Mouse (Mus musculus) lung, postnatal 14 days (tissue): ENCODE measurements at regions not wholly inside any gene's neighbourhood (a gene's known extent, or its start where the extent isn't known, plus 50 kb on each side); places are given as distances from the start of the nearest gene placed in this dataset.
"Not testable (repeated sequence)": the region's sequence is repeated elsewhere in the genome, so short reads cannot be mapped to it uniquely, and the experiment has no call there.

Experiments
- DNase-seq: peaks from one replicate; pipeline ENCODE4 v3.0.0; 2021

DNA sequence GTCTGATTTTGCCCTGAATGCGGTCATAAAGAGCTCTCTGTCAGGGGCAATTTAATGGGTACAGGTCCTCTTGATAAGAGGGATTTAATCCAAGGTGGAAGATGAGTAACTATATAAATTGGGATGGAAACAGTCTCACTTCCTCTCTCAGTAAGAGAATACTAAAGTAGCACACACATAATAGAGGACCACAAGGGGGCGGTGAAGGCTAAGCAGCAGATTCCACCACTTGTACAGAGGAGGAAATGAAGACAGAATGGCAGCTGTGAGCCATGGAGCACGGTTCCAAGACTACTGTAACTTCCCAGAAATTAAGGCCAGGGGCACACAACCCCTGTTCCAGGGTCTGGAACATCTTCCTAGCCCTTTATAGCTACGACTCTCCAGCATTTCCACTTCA lies 262.6 kb upstream of the Ywhaq start:
- peak; percentile 36 for DNase-seq

DNA sequence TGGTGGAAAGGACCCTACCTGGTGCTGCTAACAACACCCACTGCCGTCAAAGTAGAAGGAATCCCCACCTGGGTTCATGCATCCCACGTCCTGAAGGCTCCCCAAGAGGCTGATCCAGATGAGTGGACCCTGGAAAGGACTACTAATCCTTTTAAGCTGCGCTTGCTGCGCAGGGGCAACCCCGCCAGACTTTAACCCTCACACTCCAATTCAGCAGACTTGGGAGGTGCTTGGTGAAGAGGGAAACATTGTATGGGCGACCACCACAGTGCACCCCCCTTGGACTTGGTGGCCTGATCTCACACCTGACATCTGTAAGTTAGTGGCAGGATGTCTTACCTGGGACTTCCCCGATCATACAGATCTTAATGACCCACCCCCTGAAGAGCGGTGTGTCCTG lies 231.9 kb upstream of the Ywhaq start:
- not testable (repeated sequence) for DNase-seq

DNA sequence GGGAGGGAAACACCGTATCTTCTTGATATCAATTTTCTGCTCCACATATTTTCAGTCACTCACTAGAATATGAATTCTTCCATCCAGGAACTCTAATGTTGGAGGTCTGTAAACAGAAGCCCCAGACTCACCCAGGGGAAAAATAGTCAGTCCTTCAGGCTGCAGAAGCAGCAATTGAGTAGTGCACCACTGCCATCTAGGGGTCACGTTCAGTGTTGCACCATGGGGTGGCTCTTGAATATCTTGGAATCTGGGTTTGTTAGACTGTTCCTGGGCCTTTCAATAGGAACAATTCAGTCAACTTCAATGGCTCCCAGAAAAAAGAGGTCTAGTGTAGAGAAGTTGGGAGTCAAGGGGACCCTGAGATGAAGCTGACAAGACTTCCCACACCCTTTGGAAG lies 196.3 kb upstream of the Ywhaq start:
- peak; percentile 65 for DNase-seq

DNA sequence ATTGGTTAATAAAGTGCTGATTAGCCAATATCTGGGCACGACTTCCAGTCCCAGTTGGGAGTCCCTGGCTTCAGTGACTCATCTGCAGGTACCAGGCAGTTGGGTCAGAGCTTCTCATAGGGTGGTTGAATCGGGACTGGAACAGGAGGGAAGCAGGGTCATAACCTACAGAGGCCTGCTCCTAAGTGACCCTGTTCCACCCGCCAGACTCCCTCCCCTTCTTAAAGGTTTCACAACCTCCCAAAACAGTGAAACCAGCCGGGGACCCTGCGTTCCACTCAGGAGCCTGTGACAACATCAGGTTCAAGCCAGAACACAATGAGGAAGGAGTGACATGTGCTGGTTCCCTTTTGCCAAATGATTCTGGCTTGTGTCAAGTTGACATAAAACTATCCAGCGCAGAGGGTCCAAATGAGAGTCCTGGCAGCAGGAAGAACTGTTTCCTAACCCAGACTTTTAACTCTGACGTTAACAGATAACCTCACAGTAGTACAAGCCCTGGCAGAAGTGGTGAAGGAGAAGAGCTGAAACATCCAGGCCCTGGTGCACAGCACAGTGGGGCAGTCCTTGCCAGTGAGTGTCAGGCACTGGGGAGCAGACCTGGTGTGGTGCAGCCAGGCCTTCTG lies 151.1 kb upstream of the Ywhaq start:
- no peak for DNase-seq

DNA sequence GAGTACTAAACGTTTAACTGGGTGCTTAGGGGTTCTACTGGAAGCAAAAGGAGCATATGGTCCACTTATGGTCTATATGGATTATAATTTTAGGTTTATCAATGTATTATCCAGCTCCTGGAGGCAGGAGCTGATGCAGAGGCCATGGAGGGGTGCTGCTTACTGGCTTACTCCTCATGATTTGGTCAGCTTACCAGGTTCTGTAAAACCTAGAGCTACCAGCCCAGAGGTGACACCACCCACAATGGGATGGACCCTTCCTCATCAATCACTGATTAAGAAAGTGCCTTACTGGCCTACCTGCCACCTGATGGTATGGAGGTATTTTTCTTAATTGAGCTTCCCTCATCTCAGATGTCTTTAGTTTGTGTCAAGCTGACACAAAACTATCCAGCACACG lies 126.5 kb upstream of the Ywhaq start:
- DNase-seq = not testable (repeated sequence)

DNA sequence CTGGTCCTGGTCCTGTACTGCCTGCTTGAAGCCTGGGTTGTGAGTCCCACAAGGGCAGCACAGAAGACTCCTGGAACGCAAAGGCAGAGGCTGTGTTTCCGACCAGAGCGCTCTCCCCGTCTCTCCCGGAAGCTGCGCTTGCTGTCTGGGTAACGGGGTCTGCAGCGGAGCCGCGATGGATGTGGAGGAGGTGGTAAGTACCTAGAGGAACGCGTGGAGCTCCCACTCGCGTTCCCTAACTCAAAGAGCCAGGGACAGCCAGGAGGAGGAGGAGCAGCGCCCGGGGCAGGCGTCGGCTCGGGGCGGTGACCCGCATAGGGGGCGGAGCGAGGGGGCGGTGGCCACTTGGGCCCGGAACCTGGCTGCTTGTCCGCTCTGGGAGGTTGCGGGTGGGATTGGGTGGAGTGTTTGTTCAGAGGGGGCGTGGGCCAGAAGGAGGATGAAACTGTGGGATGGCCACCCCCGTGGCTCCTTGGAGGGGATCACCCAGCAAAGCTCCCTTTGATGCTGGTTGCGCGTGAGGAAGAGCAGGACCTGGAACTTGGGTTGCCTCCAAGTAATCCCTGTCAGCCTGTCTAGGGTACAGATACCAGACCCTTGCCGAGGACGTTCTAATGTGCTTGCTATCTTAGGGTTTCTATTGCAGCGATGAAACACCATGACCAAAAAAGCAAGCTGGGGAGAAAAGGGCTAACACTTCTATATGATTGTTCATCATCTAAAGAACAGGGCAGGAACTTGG lies 125.9 kb upstream of the Ywhaq start:
- peak; percentile 64 for DNase-seq

DNA sequence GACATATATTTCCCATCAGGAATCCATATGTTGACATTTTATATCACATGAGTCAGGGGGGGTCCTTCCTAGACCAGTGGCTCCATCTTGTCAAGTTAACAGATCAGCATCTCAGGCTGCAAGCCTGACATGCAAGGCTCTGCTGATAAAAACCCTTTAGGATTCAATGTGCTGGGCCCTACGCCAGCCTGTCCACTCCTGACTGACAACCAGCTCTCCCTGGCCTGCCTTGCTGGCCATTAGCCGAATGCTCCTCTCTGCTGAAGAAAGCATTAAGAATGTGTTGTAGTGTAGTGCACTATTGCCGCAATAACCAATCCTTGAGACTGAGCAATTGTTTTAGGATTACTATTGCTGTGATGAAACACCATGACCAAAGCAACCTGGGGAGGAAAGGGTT lies 114.3 kb upstream of the Ywhaq start:
- DNase-seq = no peak

DNA sequence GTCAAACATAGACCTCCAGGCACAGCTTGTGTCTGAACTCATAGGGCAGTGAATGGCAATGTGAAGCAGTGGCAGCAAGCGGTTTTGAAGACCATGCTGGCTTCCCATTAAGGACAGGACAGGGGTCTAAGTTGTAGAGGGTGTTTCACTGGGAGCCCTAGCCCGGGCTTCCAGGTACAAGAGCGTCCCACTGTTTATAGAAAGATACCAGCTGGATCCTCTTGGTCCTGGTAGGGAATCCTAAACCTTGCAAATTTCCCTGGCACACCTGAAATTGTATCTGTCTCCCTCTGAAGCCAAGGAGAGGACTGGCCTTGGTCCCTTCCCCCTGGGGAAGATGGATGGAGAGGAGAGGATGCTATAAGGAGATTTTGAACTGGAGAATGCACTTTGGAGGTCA lies 111.9 kb upstream of the Ywhaq start:
- not testable (repeated sequence) for DNase-seq

DNA sequence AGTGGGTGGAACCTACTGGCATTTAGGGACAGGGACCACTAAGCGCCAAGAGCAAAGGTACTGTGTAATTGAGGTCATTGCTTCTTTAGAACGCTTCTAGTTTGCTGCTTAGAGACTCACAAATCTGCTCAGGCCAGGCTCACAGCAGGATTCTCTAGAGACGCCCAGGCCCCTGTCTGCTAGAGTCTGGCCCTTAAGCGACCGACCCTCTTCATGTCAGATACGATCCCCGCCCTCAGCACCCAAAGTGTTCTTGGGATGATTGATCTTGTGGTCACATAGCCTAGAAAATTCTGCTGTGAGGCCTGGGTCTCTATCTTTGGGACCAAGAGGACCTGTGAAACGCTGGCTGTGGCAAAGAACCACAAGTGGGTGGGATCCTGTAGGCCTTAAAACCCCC lies 109.9 kb upstream of the Ywhaq start:
- DNase-seq = not testable (repeated sequence)

DNA sequence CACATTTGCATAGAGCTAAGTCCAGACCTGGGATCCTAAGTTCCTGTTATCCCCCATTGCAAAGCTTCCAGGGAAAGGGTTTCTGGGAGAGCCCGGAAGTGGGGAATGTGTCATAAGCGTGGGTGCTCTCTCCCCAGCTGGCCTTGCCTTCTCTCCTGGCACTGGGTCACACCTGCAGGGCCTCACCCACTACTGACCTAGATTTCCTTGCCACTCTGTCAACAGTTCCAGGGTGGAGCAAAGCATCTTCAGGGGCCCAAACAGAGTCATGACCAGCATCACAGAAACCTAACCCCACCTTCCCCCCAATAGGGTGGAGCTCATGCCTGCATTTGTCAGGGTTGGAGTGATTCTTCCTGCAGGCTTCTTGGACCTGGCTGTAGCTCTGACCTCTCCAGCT lies 109.5 kb upstream of the Ywhaq start:
- not testable (repeated sequence) for DNase-seq

DNA sequence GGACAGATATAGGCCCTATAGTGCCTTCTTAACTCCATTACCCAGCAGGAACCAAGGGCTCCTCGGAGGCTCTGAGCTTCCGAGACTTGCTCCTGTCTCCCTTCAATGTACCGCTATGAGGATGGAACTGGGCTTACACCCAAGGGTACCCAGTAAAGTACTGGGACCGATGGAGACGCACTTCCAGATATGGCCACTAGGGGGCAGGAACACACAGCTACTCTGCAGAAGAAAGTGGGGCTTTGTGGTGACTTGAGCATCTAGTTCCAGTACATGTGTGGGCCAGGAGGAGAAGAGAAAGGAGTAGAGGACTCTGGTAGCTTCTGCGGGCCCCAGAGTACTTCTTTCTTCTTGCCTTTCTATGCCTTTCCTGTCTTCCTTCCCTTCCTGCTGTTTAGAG lies 108.1 kb upstream of the Ywhaq start:
- not testable (repeated sequence) for DNase-seq

DNA sequence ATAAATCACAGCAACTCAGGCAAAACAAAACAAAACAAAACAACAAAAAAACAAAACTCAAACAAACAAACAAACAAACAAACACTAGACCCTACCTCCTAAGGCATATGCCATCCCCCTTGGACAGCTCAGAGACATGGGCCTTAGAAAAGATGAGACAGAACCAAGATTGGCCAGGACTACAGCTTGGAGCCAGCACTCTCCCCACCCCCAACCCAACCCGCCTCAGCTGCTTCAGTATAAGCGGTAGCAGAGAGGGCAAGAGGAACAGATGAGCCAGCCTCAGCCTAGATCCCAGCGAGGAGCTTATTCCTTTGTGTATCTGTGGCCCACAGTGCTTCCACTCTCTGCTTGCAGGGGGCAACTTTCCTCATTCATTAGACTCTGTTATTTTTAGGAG lies 105.2 kb upstream of the Ywhaq start:
- DNase-seq = no peak

DNA sequence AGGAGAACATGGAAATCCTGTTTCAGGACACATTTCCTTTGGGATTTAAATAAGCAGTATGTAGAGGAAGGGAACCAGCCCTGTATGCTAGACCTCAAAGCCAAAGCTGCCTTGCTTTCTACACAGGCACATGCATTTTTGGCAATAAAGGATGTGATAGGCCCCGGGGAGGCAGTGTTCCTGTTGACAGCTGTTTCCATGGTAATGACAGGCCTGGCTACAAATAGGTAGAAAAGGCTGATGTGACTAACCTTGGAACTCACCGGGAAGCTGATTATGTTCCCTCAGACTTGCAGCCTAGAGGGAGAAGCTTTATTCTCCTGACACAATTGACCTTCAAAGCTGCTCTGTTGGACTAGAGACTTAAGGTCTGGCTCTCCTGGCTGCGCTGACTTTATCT lies 101.6 kb upstream of the Ywhaq start:
- no peak for DNase-seq

DNA sequence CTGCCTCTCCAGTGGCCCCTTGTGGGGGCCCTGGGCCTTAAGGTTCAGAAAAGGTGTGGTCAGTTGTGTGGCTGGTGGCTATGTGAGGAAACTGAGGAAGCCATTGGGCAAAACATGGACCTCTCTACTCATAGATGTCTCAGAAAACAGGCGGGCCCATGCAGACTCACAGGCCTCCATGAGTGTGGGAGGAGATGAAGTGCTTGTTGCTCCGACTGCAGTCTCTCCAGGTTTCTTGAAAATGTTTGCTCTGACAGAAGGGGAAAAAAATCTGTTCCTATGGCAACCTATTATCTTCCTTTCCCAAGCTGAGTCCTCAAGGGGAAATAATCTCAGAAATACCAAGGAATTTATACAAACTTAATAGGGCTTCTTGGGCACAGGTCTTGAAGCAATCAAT lies 95.3 kb upstream of the Ywhaq start:
- DNase-seq = no peak

DNA sequence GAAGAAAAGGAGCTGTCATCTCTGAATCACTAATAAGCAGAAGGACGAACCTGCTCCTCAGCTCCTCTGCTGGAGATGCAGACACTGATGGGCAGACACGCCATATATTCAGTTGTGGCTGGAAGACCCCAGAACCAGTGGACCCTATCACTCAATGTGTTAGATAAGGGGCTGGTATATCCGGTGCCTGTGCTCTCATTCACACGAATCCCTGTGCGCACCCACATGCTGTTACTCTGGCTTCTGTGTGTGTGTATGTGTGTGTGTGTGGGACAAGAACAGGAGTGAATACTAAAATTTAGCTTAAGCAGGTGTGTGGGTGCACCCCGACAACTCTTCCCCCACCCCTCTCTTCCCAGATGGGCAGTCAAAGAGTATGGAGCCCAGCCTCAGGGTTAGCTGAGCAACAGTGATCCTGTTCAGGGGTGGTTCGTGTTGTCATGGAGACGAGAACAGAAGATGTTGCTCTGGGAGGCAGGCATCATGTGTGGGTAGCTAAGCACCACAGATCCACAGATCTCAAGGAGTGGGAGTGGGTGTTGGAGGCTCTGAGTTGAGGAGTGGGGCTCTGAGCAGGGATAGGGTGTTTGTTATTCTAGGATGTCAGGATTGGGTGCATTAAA lies 93.7 kb upstream of the Ywhaq start:
- DNase-seq = no peak

DNA sequence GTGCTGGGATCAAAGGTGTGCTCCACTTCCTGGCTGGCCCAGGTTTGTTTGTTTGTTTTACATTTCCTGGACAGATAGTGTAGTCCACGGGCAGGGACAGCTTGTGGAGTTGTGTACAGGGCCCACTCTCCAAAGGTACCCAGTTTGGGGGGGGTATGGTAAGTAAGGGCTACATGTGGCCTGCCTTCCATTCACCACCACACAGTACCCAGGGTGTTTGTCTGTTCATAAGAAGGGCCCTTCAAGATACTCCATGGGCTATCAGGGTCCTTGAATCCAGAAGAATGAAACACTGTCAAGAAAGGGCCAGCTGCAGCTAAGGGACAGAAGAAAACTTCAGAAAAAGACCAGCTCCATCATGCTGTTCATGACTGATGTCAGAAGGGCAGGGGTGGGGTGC lies 89.6 kb upstream of the Ywhaq start:
- no peak for DNase-seq

DNA sequence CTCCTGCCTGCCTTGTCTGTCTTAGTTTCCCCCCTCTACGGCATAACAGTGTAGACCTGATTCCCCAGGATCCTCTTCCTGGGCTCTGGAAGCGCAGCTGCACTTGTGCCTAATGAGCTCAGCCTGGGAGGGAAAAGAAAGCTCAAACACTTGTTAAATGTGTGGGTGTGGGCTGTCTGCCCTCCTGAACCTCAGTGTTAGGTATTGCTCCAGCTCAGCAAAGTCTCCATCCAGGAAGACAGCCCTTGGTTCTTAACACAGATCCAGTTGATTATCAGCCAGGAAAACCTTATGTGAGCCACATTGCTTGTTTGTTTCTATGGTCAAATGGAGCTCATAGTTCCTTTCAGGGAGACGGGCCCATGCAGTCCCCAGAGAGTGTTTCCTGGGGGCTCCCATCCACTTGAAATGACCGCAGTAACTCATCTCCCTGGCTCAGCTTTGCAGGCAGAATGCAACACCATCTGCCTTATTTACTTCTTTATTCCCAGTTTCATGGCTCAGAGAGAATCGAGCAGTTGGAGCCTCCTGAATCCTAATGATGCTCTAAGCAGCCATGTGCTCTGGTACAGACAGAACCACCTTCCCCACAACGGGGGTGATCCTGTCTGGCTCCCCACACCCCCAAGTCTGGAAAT lies 88.4 kb upstream of the Ywhaq start:
- no peak for DNase-seq

DNA sequence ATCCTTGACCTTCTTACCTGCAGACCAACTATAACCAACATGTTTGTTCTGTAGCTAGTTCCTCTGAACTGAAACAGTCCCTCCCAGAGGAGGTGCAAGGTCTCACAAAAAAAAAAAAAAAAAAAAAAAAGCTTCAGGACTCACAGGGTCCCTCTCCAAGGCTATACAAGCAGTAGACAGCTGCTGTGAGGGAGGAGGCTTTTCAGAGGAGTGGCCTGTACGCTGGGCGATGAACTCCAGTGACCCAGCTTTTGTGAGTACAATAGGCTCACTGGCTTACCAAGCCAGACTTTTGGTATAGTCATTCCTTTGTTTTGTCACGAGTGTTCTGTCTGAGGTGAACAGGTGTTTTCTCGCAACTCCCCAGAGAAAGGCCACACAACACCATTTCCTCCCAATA lies 85.8 kb upstream of the Ywhaq start:
- DNase-seq = no peak

DNA sequence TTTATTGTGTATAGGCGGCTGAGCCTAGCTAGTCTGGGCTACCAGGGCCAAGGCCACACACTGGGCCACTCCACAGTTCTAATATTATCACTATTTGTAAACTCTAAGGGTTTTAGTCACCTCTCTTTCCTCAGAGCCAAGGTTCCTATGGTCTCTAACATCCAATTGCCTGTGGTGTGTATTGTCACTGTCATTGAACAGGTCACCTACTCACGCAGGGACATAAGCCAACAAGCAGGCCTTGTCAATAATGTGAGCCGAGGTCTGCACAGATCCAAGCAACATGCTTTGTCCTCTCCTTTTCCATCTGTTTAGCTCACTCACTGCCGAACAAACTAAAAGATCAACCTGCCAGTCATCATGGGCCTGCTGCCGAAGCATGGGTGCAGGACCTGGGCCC lies 79.5 kb upstream of the Ywhaq start:
- DNase-seq = no peak

DNA sequence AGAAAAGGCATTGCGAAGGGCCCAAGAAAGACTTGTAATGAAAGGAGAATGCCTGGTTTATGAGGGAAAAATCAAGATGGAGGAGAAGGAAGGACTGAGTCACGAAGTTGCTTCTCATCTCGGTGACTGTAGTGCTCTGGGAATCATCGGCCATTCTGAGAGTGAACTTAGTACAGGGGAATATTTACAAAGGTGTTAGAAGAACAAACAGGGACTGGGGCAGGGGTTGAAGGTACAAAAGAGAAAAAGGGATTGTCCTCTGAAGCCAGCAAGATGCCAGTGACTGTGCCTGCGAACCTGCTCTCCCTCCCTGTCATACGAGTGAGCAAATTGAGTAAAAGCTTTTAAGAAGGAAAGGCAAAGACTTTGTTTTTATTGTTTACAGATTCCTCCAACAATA lies 78.1 kb upstream of the Ywhaq start:
- DNase-seq = no peak

DNA sequence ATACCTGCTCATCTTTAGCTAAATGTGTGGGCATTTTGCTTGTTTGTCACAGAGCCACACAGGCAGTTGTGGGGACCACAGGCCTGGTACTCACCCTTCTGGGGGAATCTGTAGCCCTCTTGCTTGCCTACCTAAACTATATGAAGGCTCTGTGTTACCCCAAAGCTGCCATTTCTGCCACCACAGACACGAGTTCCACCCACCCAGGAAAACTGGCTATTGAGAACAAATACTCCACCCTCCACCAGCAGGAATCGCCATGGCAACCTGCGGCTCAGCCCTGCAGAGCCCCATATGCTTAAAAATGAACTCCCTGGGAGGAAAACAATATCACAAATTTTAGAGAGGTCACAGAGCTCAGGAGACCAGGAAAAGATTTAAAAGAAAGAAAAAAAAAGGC lies 76.0 kb upstream of the Ywhaq start:
- DNase-seq = no peak

DNA sequence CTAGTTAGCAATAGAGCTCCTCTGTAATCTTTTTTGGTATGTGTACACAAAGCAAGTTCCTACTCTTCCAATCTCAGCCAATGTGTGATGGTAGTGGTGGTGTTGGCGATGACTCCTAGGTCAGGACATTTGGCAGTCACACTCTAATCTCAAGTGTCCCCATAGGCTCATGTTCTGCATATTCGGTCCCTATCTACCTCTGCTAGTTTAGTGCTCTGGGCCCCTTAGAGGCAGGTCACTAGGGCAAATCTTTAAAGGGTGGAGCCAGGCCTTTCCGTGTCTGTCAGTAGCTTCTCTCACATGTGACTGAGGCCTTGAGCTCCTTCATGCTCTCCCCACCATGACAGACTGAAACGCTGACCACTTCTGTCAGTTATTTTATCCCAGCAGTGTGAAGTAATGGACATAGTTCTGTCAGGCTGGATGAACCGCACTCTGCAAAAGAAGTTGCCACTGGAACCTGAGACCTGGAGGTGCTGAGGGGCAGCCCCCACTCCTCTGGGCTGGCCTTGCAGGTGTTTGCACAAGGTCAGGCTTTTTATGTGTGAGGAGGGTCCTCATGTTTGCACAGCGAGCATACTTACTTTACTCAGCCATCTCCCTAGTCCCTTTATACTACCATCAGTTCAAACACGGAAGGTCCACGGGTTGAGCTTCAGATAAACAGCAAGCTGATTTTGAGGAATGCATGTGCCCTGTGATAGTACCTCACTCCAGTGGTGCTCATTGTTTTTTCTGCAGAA lies 75.3 kb upstream of the Ywhaq start:
- DNase-seq = no peak

DNA sequence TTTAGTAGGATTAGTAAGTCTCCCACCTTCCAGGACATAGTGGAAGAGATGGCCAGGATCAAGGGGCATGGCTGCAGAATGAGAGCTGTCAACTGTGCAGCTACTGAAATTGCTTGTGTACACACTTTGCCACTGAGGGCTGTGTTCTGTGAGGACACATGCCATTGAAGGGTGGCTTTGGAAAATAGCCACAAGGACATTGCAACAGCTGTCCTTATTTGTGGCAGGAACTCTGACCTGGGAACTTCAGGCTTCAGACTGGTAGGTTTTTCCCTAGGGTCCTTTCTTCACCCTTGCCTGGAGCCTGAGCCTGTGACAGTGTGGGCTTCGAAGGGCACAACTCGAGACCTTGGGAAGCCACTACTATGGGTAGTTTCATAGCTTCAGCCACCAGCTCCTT lies 64.2 kb upstream of the Ywhaq start:
- DNase-seq = no peak
